Mouse (Mus musculus): Measurements from ENCODE around the gene Olfr725. TPM values are rescaled to one million over a fixed set of nuclear protein-coding genes. Genes with fewer than 3 reads are reported as not detected.

The Olfr725 gene
- polyA plus RNA-seq (2012; fragmentation: generic; extraction: Trizol), result not detected
- long read RNA-seq, experiment 1, result 0 reads
- long read RNA-seq, experiment 2, result 0 reads

DNA sequence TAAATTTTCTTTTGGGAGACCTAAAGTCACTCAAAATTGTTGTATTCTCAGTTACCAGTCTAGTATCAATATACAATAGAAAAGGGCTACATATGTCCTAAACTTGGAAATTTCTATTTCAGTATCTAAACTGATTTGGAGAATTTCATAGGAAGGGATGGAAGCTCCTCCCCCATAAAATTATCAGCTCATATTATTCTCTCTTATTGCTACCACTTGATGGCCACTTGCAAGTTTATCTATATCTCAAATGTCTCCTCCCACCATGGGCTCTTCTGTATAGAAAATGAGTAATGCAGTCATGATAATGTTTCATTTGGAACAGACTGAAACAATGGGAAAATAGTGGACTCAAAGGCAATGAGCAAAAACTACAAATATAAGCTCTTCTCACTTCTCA, at the start of gene Olfr725:
Gene Olfr725 (minus strand): TSS at position 101 of the 400 bp plus-strand sequence.
- Histone ChIP-seq H3K79me3 (ENCODE audit: low read depth) (no peaks in the 10 kb centered on the region), H3K4me3 (ENCODE audit: insufficient read depth, poor library complexity, severe bottlenecking) (no peak within 1 kb of the TSS), H3K79me2 (ENCODE audit: control insufficient read depth, insufficient read depth) (no peaks in the 10 kb centered on the region), H3K27me3 (ENCODE audit: control insufficient read depth, insufficient read depth, insufficient read length) (no peaks in the 10 kb centered on the region), H3K36me3 (ENCODE audit: control insufficient read depth, insufficient read depth) (no peaks in the 10 kb centered on the region), H3ac (ENCODE audit: control insufficient read depth, insufficient read length, low read depth) (no peak within 1 kb of the TSS)
- no peak for TF ChIP-seq FOSL1 (IDR thresholded peaks at IDR 0.05; ENCODE audit: insufficient read depth, low read length, poor library complexity, severe bottlenecking)
- TF ChIP-seq MYOG (IDR thresholded peaks at IDR 0.05; ENCODE audit: control insufficient read depth, extremely low read depth, insufficient read length), result no peak
- no peak for TF ChIP-seq CTCF (IDR thresholded peaks at IDR 0.05; ENCODE audit: control insufficient read depth, insufficient read depth, insufficient read length)
- TF ChIP-seq MYOD1 (IDR thresholded peaks at IDR 0.05; ENCODE audit: control insufficient read depth, insufficient read length, low read depth), result no peak
- no peak for TF ChIP-seq CEBPB (IDR thresholded peaks at IDR 0.05; ENCODE audit: low read depth)
- TF ChIP-seq USF1 (IDR thresholded peaks at IDR 0.05; ENCODE audit: low read depth), result no peak
- no peak for TF ChIP-seq MAX (IDR thresholded peaks at IDR 0.05)

DNA sequence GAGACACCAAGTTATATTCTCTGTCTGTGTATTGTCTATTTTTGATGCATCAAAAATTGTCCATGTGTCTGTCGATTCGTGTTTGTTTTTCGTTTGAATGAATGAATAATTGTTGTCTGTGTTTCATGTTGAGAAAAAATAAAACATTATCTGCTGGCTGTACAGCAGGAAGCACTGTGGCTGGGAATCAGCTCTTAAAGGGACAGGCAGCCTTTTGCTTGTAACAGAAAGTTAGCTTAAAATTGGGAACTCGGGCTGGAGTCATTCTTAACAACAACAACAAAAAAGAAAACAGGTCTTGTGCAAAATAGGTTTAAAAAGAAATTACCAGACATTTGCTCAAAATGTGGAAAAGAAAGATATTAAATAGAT, 22.5 kb upstream of the Olfr725 start:
- Histone ChIP-seq H3K79me2 (ENCODE audit: control insufficient read depth, insufficient read depth) (no peaks in the 10 kb centered on the region), H3K4me3 (ENCODE audit: insufficient read depth, poor library complexity, severe bottlenecking) (no peak overlapping the region), H3K36me3 (ENCODE audit: control insufficient read depth, insufficient read depth) (no peaks in the 10 kb centered on the region), H3K79me3 (ENCODE audit: low read depth) (no peaks in the 10 kb centered on the region), H3ac (ENCODE audit: control insufficient read depth, insufficient read length, low read depth) (no peak overlapping the region), H3K27me3 (ENCODE audit: control insufficient read depth, insufficient read depth, insufficient read length) (no peaks in the 10 kb centered on the region)
- no peak for TF ChIP-seq MYOG (IDR thresholded peaks at IDR 0.05; ENCODE audit: control insufficient read depth, extremely low read depth, insufficient read length)
- no peak for TF ChIP-seq FOSL1 (IDR thresholded peaks at IDR 0.05; ENCODE audit: insufficient read depth, low read length, poor library complexity, severe bottlenecking)
- TF ChIP-seq MAX (IDR thresholded peaks at IDR 0.05), result no peak
- TF ChIP-seq MYOD1 (IDR thresholded peaks at IDR 0.05; ENCODE audit: control insufficient read depth, insufficient read length, low read depth), result no peak

DNA sequence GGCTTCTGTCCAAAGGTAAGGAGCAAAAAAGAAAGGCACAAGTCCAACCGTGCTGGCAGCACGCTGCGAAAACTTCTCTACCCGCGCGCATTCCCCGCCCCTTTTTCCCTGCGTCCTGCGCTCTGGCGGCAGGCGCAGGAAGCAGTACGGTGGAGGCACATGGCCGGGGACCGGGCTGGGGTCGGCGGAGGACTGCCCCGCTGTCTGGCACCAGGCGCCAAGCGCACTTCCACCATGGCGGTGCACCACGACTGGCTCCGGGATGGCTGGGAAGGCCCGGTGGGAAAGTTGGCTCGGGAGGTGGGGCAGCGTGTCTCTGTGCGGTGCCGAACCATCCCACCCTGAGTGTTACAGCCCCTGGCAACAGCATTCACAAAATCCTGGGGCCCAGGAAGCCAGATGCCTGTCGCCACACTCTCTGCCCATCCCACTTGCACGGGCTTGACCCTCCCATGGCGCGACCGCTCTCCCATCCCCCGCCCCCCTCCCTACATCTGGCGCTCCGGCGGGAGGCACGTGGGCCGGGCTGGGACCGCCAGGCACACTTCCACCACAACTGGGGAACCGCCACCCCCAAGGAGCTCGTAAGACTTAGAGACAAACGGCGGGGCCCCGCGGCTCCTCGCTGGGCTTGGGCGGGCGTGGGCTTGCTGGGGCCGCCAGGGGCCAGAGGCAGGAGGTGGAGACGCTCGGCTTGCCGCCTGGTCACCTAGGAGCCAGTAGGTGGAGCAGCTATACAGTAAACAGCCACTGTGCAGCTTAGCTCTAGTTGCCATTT, 22.0 kb upstream of the Olfr725 start:
- no peaks in the 10 kb centered on the region for H3K27me3 ChIP-seq (ENCODE audit: control insufficient read depth, insufficient read depth, insufficient read length)
- H3K4me3 ChIP-seq (ENCODE audit: insufficient read depth, poor library complexity, severe bottlenecking), result no peak overlapping the region

DNA sequence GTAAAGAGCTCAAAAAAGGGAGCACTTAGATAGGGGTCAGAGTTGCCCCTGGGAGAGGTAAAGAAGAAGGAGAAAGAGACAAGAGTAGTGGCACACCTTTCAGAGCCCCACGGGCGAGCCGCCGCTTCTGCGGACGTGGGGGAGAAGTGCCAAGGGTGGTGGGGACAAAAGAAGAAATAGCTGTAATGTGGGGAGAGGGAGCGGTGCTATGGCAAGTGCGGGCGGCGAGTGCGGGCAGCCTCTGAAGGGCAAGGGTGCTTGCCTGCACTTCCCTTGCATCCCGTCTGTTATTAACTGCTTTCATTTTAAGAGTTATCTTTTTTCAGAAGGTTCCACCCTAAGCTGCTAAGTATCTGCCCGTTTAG, 21.4 kb upstream of the Olfr725 start:
- TF ChIP-seq MAX (IDR thresholded peaks at IDR 0.05) (no peak), MYOD1 (IDR thresholded peaks at IDR 0.05; ENCODE audit: control insufficient read depth, insufficient read length, low read depth) (no peak), CEBPB (IDR thresholded peaks at IDR 0.05; ENCODE audit: low read depth) (no peak), USF1 (IDR thresholded peaks at IDR 0.05; ENCODE audit: low read depth) (no peak), CTCF (IDR thresholded peaks at IDR 0.05; ENCODE audit: control insufficient read depth, insufficient read depth, insufficient read length) (no peak), FOSL1 (IDR thresholded peaks at IDR 0.05; ENCODE audit: insufficient read depth, low read length, poor library complexity, severe bottlenecking) (no peak)
- H3K79me3 ChIP-seq (ENCODE audit: low read depth), result no peaks in the 10 kb centered on the region
- H3K79me2 ChIP-seq (ENCODE audit: control insufficient read depth, insufficient read depth), result no peaks in the 10 kb centered on the region
- no peaks in the 10 kb centered on the region for H3K27me3 ChIP-seq (ENCODE audit: control insufficient read depth, insufficient read depth, insufficient read length)
- H3K36me3 ChIP-seq (ENCODE audit: control insufficient read depth, insufficient read depth), result no peaks in the 10 kb centered on the region
- H3ac ChIP-seq (ENCODE audit: control insufficient read depth, insufficient read length, low read depth), result no peak overlapping the region
- no peak overlapping the region for H3K4me3 ChIP-seq (ENCODE audit: insufficient read depth, poor library complexity, severe bottlenecking)

More for the DNA sequence above, 22.0 kb upstream of the Olfr725 start:
- no peak overlapping the region for H3ac ChIP-seq (ENCODE audit: control insufficient read depth, insufficient read length, low read depth)
- H3K79me3 ChIP-seq (ENCODE audit: low read depth), result no peaks in the 10 kb centered on the region
- H3K36me3 ChIP-seq (ENCODE audit: control insufficient read depth, insufficient read depth), result no peaks in the 10 kb centered on the region
- H3K79me2 ChIP-seq (ENCODE audit: control insufficient read depth, insufficient read depth), result no peaks in the 10 kb centered on the region
- TF ChIP-seq MAX (IDR thresholded peaks at IDR 0.05), result no peak
- no peak for TF ChIP-seq MYOG (IDR thresholded peaks at IDR 0.05; ENCODE audit: control insufficient read depth, extremely low read depth, insufficient read length)
- TF ChIP-seq CEBPB (IDR thresholded peaks at IDR 0.05; ENCODE audit: low read depth), result no peak
- no peak for TF ChIP-seq FOSL1 (IDR thresholded peaks at IDR 0.05; ENCODE audit: insufficient read depth, low read length, poor library complexity, severe bottlenecking)
- TF ChIP-seq MYOD1 (IDR thresholded peaks at IDR 0.05; ENCODE audit: control insufficient read depth, insufficient read length, low read depth), result no peak
- TF ChIP-seq USF1 (IDR thresholded peaks at IDR 0.05; ENCODE audit: low read depth), result no peak
- TF ChIP-seq CTCF (IDR thresholded peaks at IDR 0.05; ENCODE audit: control insufficient read depth, insufficient read depth, insufficient read length), result no peak

DNA sequence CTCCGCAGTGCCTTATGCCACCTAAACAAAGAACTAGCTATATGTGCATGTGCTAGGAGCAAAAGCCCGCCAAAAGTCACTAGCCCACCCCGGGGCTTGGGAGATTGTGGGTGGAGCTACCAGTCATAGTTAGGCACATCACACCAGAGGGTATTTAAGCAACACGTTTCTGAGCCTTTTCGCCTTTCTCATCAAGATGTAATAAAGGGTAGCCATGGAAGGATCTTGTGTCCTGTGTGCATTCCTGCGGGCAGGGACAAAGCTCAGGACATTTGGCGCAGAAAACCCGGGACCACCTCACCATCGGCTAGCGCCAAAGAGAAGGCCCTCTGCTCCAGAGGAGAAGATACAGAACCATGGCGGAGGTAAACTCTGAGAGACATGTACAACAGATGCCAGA, 21.0 kb upstream of the Olfr725 start:
- H3K79me2 ChIP-seq (ENCODE audit: control insufficient read depth, insufficient read depth), result no peaks in the 10 kb centered on the region
- no peak overlapping the region for H3ac ChIP-seq (ENCODE audit: control insufficient read depth, insufficient read length, low read depth)
- no peak overlapping the region for H3K4me3 ChIP-seq (ENCODE audit: insufficient read depth, poor library complexity, severe bottlenecking)
- TF ChIP-seq MYOD1 (IDR thresholded peaks at IDR 0.05; ENCODE audit: control insufficient read depth, insufficient read length, low read depth) (no peak), USF1 (IDR thresholded peaks at IDR 0.05; ENCODE audit: low read depth) (no peak), FOSL1 (IDR thresholded peaks at IDR 0.05; ENCODE audit: insufficient read depth, low read length, poor library complexity, severe bottlenecking) (no peak), CEBPB (IDR thresholded peaks at IDR 0.05; ENCODE audit: low read depth) (no peak), MAX (IDR thresholded peaks at IDR 0.05) (no peak), MYOG (IDR thresholded peaks at IDR 0.05; ENCODE audit: control insufficient read depth, extremely low read depth, insufficient read length) (no peak), CTCF (IDR thresholded peaks at IDR 0.05; ENCODE audit: control insufficient read depth, insufficient read depth, insufficient read length) (no peak)
- H3K79me3 ChIP-seq (ENCODE audit: low read depth), result no peaks in the 10 kb centered on the region
- H3K36me3 ChIP-seq (ENCODE audit: control insufficient read depth, insufficient read depth), result no peaks in the 10 kb centered on the region
- no peaks in the 10 kb centered on the region for H3K27me3 ChIP-seq (ENCODE audit: control insufficient read depth, insufficient read depth, insufficient read length)

Measured in C2C12 (cell line).